Mouse (Mus musculus) stomach, embryonic 14.5 days (tissue): ENCODE measurements around the gene Slit3. TPM values are rescaled to one million over a fixed set of nuclear protein-coding genes. Genes with fewer than 3 reads are reported as not detected.

Experiments used
- ATAC-seq: fragments of 200-750 bp; cut with Nextera tagmentation; 2 replicates; pipeline ENCODE4 v1.8.0; 2017; ENCODE audit warnings: low read depth, moderate TSS enrichment; ENCODE audit not compliant: insufficient number of reproducible peaks, insufficient read depth, low FRiP score
- H3K27ac ChIP-seq: fragments of 300-500 bp; sonication (generic); 2 replicates; pipeline ENCODE4 v1.5.1; 2014; ENCODE audit warnings: mild to moderate bottlenecking, low read length, moderate library complexity, mixed read lengths
- H3K27me3 ChIP-seq: fragments of 300-500 bp; sonication (generic); 2 replicates; pipeline ENCODE4 v1.6.1; 2014; ENCODE audit warnings: low read length, control low read depth, mixed read lengths; ENCODE audit not compliant: control insufficient read depth, insufficient read depth
- H3K36me3 ChIP-seq: fragments of 300-500 bp; sonication (generic); 2 replicates; pipeline ENCODE4 v1.6.1; 2014; ENCODE audit warnings: mild to moderate bottlenecking, control low read depth, low read length, moderate library complexity, mixed read lengths; ENCODE audit not compliant: control insufficient read depth, insufficient read depth
- H3K4me1 ChIP-seq: fragments of 300-500 bp; sonication (generic); 2 replicates; pipeline ENCODE4 v1.6.1; 2014; ENCODE audit warnings: low read length, control low read depth, mixed read lengths; ENCODE audit not compliant: control insufficient read depth, insufficient read depth
- H3K4me2 ChIP-seq: fragments of 300-500 bp; sonication (generic); replicated peaks from 2 replicates; pipeline ENCODE4 v1.6.1; 2014; ENCODE audit warnings: low read depth, low read length, control low read depth
- H3K4me3 ChIP-seq: fragments of 300-500 bp; sonication (generic); 2 replicates; pipeline ENCODE4 v1.5.1; 2014; ENCODE audit warnings: low read depth, low read length, control low read depth
- H3K9ac ChIP-seq: fragments of 300-500 bp; sonication (generic); replicated peaks from 2 replicates; pipeline ENCODE4 v1.6.1; 2014; ENCODE audit warnings: low read depth, mild to moderate bottlenecking, control low read depth, low read length, moderate library complexity, mixed read lengths
- H3K9me3 ChIP-seq: fragments of 300-500 bp; sonication (generic); 2 replicates; pipeline ENCODE4 v1.6.1; 2016; ENCODE audit warnings: low read depth, low read length, control low read depth; ENCODE audit not compliant: control insufficient read depth
- WGBS: fragments of 180-500 bp; shearing (Covaris S2); extraction: QIAGEN DNeasy Blood & Tissue Kit; methylation state at CpG from one replicate; pipeline ENCODE4 v1.1.7; 2014; 5-methylcytosine and 5-hydroxymethylcytosine counted together
- polyA plus RNA-seq: library from polyadenylated mRNA; unstranded; fragments of >200 nt; fragmentation: Nextera tagmentation; extraction: Ambion mirVana; gene quantifications from 2 replicates; pipeline ENCODE4 v1.2.1, GENCODE M21; 2014

Slit3 gene
- polyA plus RNA-seq, 1 experiment from 2014 or later = 18.3 TPM

DNA sequence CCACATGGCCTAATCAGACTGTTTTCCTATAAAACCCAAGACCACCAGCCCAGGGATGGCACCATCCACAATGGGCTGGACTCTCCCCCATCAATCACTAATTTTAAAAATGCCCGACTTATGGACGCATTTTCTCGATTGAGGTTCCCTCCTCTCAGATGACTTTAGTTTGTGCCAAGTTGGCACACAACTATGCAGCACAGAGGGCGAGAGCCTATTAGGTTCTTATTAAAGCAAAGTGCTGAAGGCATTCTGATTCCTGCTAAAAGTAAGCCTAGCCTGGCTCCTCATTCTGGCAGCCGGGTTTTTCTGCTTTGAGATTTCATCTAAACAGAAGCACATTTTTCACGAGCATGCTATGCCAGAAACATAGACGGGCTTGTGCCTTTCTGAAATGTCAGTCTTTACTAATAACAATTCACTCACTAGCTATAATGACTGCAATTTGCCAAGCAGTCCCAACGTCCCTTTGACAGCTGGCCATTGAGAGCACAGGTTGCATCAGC lies 605.4 kb downstream of the Slit3 start:
- 75% methylated on average over 8 of the region's 8 CpGs for WGBS
- Histone ChIP-seq H3K4me3 (no peak overlapping the region), H3K27ac (no peak overlapping the region), H3K9ac (no peak overlapping the region), H3K4me2 (no peak overlapping the region), H3K9me3 (no peaks in the 10 kb centered on the region), H3K36me3 (no peaks in the 10 kb centered on the region), H3K27me3 (no peaks in the 10 kb centered on the region), H3K4me1 (0 out of 2 replicates have a peak, but pooled peaks cover 3% of the 10 kb centered on the region)
- ATAC-seq = no peak

- Histone ChIP-seq H3K27ac (no peak overlapping the region), H3K4me2 (no peak overlapping the region), H3K9me3 (no peaks in the 10 kb centered on the region), H3K9ac (no peak overlapping the region), H3K4me1 (0 out of 2 replicates have a peak, but pooled peaks cover 3% of the 10 kb centered on the region), H3K4me3 (no peak overlapping the region), H3K36me3 (no peaks in the 10 kb centered on the region), H3K27me3 (no peaks in the 10 kb centered on the region)
- WGBS = 92% methylated on average over 1 of the region's 1 CpGs
- ATAC-seq = no peak
Observed at GRCm38 (mm10) chr11:35728200-35728599, 607.2 kb downstream of the Slit3 start.

GRCm38 (mm10) chr11:35729186-35729585 lies 608.2 kb downstream of the Slit3 start:
- no peaks in the 10 kb centered on the region for H3K27me3 ChIP-seq
- 33% methylated on average over 5 of the region's 5 CpGs for WGBS
- no peak for ATAC-seq

GRCm38 (mm10) chr11:35732366-35732765 lies 611.3 kb downstream of the Slit3 start:
- 0 out of 2 replicates have a peak, but pooled peaks cover 3% of the 10 kb centered on the region for H3K4me1 ChIP-seq
- no peak overlapping the region for H3K9ac ChIP-seq
- ATAC-seq = no peak
- no peak overlapping the region for H3K4me2 ChIP-seq
- no peaks in the 10 kb centered on the region for H3K9me3 ChIP-seq
- 52% methylated on average over 1 of the region's 1 CpGs for WGBS
- H3K27me3 ChIP-seq = no peaks in the 10 kb centered on the region
- no peak overlapping the region for H3K27ac ChIP-seq
- no peak overlapping the region for H3K4me3 ChIP-seq
- no peaks in the 10 kb centered on the region for H3K36me3 ChIP-seq

More at GRCm38 (mm10) chr11:35729186-35729585, 608.2 kb downstream of the Slit3 start:
- H3K27ac ChIP-seq = no peak overlapping the region
- no peaks in the 10 kb centered on the region for H3K9me3 ChIP-seq
- no peak overlapping the region for H3K4me2 ChIP-seq
- H3K4me3 ChIP-seq = no peak overlapping the region
- no peaks in the 10 kb centered on the region for H3K36me3 ChIP-seq
- H3K4me1 ChIP-seq = 0 out of 2 replicates have a peak, but pooled peaks cover 3% of the 10 kb centered on the region
- H3K9ac ChIP-seq = no peak overlapping the region

- H3K4me1 ChIP-seq = no peaks in the 10 kb centered on the region
- no peak for ATAC-seq
- no peak overlapping the region for H3K4me2 ChIP-seq
- H3K36me3 ChIP-seq = no peaks in the 10 kb centered on the region
- no peak overlapping the region for H3K27ac ChIP-seq
- no peaks in the 10 kb centered on the region for H3K9me3 ChIP-seq
- H3K9ac ChIP-seq = no peak overlapping the region
- H3K4me3 ChIP-seq = no peak overlapping the region
- WGBS = 62% methylated on average over 2 of the region's 2 CpGs
- H3K27me3 ChIP-seq = no peaks in the 10 kb centered on the region
Observed at GRCm38 (mm10) chr11:35736817-35737216, 615.8 kb downstream of the Slit3 start.

DNA sequence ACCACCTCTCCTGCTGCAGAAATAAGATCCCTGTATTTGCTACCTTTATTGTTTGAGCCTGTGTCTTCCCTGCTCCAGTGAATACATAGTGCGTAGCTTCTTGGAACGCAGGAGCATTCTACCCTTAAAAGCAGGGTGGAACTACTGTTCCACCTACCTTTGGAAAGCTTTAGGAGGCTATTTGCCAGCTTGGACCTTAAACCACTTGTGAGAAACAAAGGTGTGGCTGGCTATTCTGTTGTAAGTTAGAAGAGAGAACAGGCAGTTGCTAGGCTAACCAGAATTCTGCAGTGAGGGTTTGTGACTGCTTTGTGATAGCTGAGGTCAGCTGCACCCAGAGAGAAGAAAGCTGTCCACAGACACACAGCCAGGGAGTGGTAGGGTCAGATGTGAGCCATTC lies 616.2 kb downstream of the Slit3 start:
- 92% methylated on average over 2 of the region's 2 CpGs for WGBS
- Histone ChIP-seq H3K4me2 (no peak overlapping the region), H3K36me3 (no peaks in the 10 kb centered on the region), H3K9ac (no peak overlapping the region), H3K4me3 (no peak overlapping the region), H3K9me3 (no peaks in the 10 kb centered on the region), H3K4me1 (no peaks in the 10 kb centered on the region), H3K27ac (no peak overlapping the region), H3K27me3 (no peaks in the 10 kb centered on the region)
- no peak for ATAC-seq

DNA sequence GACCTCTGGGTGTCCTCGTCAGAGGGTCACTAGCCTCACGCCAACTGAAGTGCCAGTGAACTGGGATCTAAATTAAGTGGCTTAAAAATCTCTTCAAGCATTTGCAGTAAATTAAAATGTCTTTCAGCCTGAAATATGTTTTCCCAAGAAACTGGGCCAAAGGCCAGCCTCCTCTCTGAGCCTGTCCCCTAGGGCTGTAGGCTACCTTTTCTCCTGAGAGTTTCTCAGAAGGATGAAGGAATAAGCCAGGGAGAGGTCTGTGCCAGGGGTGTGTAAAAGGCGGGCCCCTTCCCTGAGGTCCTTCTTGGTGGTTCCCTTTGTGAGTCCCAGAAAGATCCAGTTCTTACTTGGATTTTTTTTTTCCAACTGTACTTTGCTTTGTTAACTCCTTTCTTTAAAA lies 617.1 kb downstream of the Slit3 start:
- Histone ChIP-seq H3K9me3 (no peaks in the 10 kb centered on the region), H3K4me1 (no peaks in the 10 kb centered on the region), H3K36me3 (no peaks in the 10 kb centered on the region), H3K27me3 (no peaks in the 10 kb centered on the region), H3K4me2 (no peak overlapping the region), H3K27ac (no peak overlapping the region), H3K4me3 (no peak overlapping the region), H3K9ac (no peak overlapping the region)
- WGBS = 79% methylated on average over 3 of the region's 3 CpGs
- ATAC-seq = no peak

GRCm38 (mm10) chr11:35743586-35743985 lies 622.6 kb downstream of the Slit3 start:
- no peak for ATAC-seq
- Histone ChIP-seq H3K27ac (no peak overlapping the region), H3K4me1 (no peaks in the 10 kb centered on the region), H3K4me2 (no peak overlapping the region), H3K9ac (no peak overlapping the region), H3K27me3 (no peaks in the 10 kb centered on the region), H3K4me3 (no peak overlapping the region), H3K36me3 (no peaks in the 10 kb centered on the region), H3K9me3 (no peaks in the 10 kb centered on the region)
- WGBS = 92% methylated on average over 6 of the region's 6 CpGs

DNA sequence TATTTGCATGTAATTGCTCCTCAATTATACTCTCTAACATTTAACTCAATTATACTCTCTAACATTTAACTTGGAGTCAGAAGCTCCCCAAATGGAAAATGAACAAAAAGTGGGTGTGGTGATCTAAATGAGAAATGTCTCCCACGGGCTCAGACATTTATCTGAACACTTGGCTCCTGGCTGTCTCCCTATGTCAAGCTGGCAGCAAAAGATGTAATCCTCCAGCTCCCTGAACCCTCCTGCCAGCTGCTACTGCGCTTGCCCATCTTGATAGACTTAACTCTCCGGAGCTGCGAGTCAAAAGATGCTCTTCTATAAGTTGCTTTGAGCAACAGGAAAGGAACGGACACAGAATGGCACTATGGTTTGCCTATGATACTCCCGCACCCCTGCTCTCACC lies 623.5 kb downstream of the Slit3 start:
- Histone ChIP-seq H3K36me3 (no peaks in the 10 kb centered on the region), H3K4me2 (no peak overlapping the region), H3K9ac (no peak overlapping the region), H3K4me3 (no peak overlapping the region), H3K9me3 (no peaks in the 10 kb centered on the region), H3K4me1 (no peaks in the 10 kb centered on the region), H3K27ac (no peak overlapping the region), H3K27me3 (no peaks in the 10 kb centered on the region)
- no peak for ATAC-seq
- WGBS = 89% methylated on average over 6 of the region's 6 CpGs
